Mouse (Mus musculus): ENCODE results near the gene Zfp994.
"Not testable (repeated sequence)": the region's sequence is repeated elsewhere in the genome, so short reads cannot be mapped to it uniquely, and the experiment has no call there.

The Zfp994 gene

DNA sequence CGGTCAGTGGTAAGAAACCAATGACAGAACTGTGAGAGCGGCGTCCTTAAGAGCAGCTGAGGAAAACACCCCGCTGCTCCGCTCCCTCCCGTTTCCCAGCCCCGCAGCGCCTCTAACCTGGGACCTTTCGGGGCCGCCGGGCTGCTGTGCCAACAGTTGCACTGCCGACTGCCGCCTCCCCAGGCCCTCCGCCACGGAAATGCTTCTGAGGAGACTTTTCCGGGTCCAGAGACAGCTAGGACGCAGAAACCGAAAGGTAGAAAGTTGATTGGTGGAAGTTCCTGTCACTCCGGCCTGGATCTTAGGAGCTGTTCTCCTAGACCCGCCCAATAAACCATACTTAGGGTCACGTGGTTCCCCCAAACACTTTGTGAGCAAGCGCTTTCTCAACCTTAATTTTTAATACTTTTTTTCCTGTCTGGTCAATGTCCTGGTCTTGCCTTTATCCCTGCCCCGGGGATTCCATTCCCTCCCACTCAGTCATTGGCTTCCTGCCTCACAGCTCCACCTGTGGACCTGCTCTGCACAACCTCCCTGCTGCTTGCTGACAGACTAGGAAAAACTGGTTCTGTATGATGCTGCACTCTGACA, at the start of gene Zfp994:
Gene Zfp994, minus strand, starts transcription at position 195 of the 591 bp plus-strand sequence.
- DNase-seq = peak; percentile 98

DNA sequence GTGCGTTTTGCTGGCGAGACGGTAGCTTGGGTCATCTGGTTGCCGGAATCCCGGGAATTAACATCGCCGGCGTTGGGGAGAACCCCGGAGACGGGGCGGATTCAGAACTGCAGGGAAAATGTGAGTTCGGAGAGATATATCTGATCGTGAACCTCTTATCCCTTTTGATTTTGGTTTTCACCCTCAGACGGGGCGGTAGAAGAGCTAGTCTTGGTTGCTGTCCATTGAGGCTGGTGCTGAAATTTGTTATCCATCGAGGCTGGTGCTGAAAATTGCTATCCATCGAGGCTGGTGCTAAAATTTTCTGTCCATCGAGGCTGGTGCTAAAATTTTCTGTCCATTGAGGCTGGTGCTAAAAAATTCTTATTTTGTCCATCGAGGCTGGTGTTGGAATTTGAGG, 5.3 kb upstream of the Zfp994 start:
- not testable (repeated sequence) for DNase-seq

DNA sequence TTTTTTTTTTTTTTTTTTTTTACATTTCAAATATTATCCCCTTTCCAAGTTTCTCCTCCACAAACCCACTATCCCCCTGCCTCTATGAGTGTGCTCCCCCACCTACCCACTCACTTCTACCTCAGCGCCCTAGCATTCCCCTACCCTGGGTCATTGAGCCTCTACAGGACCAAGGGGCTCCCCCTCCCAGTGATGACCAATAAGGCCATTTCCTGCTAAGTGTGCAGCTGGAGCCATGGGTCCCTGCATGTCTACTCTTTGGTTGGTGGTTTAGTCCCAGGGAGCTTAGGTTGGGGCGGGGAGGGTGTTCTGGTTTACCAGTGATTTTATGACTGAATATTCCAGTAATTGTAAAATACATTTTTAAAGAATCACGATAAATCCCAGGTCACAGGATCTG, 401 bp downstream of the Zfp994 start:
- DNase-seq = peak in 1 of 2 experiments; percentile 17

DNA sequence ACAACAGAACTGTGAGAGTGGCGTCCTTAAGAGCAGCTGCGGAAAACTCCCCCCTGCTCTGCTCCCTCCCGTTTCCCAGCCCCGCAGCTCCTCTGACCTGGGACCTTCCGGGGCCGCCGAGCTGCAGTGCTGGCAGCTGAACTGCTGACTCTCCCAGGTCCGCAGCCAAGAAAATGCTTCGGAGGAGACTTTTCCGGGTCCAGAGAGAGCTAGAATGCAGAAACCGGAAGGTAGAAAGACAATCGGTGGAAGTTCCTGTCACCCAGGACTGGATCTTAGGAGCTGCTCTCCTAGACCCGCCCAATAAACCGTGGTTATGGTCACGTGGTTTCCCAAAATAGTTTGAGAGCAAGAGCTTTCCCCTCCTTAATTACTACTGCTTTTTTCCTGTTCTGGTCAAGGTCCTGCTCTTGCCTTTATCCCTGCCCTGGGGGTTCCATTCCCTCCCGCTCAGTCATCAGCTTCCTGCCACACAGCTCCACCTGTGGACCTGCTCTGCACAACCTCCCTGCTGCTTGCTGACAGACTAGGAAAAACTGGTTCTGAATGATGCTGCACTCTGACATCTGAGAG, 59.6 kb downstream of the Zfp994 start, which contains the start of gene Zfp947:
Gene Zfp947, minus strand, starts transcription at position 469 of the 573 bp plus-strand sequence.
- peak; percentile 74 to 78 for DNase-seq

DNA sequence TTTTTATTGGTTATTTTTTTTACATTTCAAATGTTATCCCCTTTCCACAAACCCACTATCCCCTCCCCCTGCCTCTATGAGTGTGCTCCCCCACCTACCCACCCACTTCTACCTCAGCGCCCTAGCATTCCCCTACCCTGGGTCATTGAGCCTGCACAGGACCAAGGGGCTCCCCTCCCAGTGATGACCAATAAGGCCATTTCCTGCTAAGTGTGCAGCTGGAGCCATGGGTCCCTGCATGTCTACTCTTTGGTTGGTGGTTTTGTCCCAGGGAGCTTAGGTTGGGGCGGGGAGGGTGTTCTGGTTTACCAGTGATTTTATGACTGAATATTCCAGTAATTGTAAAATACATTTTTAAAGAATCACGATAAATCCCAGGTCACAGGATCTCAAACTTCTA, 60.1 kb downstream of the Zfp994 start:
- DNase-seq = not testable (repeated sequence)

DNA sequence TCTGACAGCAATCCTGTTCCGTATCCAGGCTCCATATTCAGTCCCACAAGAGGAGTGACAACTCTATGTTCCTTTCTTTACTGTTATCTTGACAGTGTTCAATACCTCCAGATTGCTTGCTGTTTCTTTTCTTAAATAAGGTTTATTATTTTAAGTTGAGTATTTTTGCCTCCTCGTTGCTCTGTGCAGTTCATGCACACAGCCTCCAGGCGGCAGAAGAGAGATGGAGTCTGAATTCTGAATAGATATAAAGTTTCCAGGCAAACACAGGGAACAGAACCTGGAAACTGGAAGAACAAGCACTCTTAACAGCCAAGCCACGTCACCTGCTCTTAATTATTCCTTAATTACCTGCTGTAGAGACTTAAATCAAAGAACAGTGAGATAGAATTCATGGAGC, 71.5 kb downstream of the Zfp994 start:
- not testable (repeated sequence) for DNase-seq

Measured in kidney, adult 8-10 months (tissue).